Mouse (Mus musculus): Measurements from ENCODE around the gene Retn. TPM values are rescaled to one million over a fixed set of nuclear protein-coding genes. Genes with fewer than 3 reads are reported as not detected.

Retn gene
- total RNA-seq, 2 experiments from 2014 or later, result 0.97 to 24.5 TPM

DNA sequence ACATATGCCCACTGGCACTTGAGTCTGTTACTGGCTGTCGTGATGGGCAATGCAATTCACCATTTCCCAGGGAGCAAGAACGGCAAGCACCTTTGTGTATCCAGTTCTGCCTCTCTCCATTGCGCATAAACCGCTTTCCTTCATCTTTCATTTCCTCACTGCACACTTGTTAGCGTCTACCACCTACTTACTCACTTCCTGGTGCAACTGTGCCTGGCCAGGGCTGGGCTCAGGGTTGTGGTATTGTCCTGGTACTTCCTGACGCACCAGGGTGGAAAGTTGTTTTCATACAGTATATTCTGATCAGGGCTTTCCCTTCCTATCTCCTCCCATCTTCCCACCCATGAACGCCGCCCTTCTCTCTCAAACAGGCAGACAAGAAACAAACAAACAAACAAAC, 5.3 kb downstream of the Retn start:
- no peak for DNase-seq

DNA sequence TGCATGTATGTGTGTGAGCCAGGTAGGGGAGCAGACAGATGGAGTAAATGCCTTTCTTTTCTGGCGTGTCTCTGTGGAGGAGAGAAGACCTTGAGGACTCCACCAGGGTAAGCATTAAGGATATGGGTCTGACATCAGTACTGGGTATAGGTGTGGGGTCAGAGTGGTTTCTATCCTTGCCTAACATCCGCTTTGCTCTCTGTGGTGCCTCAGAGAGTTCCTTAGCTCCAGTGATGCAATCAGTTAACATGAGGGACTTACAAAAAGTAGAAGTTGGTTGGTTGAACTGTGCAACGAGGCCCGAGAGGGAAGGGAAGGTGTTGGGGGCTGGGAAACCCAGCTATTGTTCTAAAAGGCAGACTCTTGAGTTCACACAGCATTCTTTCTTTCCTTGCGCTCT, 8.8 kb downstream of the Retn start:
- DNase-seq, result no peak

DNA sequence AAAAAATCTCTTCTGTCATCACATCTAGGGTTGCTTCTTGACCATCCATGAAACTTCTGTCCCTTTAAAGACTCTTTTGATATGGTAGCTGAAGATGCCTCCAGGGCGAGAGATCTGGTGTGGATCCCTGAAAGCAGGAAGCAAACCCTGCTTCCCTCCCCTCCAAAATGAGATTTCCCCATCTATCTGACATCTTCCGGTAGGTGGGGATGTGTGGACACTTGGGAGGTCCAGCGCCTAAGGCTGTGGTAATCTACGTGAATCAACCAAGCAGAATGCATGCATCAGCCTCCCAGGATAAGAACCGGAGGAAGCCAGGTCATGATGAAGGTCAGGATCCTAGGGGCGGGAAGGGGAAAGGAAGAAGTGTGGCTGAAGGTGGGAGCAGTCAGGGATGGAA, 9.9 kb downstream of the Retn start, which contains the start of gene Mcemp1:
TSS of gene Mcemp1 (plus strand) at position 248 of the 400 bp plus-strand sequence.
- no peak for DNase-seq

DNA sequence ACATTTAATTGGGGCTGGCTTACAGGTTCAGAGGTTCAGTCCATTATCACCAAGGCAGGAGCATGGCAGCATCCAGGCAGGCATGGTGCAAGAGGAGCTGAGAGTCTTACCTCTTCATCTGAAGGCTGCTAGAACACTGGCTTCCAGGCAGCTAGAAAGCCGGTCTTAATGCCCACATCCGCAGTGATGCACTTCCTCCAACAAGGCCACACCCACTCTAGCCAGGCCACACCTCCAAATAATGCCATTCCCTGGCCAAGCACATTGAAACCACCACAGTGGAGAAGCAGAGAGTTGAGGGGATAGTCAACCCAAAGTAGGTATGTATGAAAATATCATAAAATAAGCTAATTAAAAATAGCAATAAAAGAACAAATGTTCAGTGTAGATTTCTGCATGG, 14.8 kb downstream of the Retn start:
- no peak for DNase-seq

DNA sequence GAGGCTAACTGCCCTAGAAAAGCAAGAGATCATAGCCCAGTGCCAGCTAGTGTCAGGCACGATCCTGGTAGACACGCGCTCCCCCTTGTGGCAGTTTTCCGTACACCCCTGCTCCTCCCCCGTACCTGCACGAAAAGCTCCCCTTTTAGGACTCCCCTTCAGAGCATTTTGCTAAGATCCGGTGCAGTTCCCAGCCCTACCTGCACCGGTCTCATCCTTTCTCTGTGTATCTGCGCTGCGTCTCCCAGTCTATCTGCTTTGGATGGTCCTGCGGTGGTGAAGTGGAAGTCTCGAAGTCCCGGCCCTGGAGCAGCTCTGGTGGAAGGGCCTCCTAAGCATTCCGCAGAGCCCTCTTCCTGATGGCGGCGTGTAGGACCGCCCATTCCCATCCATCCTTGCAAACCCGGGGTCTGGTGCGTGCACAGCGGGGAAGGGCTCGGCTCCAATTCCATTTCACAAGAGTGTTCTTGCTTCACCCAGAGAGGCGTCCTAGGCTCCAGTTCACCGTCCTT, 16.5 kb downstream of the Retn start, which contains the start of gene Fcor:
TSS of gene Fcor (minus strand) at position 383 of the 512 bp plus-strand sequence.
- peak; percentile 47 for DNase-seq

DNA sequence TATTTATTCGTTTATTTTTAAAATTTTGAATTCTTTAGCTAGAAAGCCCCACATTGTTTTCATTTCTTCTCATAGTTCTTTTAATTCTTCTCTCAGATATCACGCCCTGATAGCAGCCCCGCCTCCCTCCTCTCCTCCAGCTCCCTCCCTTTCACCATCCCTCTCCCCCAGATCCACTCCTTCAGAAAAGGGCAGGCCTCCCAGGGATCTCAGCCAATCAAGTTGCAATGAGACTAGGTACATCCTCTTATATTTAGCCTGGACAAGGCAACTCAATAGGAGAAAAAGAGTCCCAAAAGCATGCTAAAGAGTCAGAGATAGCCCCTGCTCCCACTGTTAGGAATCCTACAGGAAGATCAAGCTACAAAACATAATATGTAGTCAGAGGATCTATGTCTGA, 19.1 kb downstream of the Retn start:
- no peak for DNase-seq

DNA sequence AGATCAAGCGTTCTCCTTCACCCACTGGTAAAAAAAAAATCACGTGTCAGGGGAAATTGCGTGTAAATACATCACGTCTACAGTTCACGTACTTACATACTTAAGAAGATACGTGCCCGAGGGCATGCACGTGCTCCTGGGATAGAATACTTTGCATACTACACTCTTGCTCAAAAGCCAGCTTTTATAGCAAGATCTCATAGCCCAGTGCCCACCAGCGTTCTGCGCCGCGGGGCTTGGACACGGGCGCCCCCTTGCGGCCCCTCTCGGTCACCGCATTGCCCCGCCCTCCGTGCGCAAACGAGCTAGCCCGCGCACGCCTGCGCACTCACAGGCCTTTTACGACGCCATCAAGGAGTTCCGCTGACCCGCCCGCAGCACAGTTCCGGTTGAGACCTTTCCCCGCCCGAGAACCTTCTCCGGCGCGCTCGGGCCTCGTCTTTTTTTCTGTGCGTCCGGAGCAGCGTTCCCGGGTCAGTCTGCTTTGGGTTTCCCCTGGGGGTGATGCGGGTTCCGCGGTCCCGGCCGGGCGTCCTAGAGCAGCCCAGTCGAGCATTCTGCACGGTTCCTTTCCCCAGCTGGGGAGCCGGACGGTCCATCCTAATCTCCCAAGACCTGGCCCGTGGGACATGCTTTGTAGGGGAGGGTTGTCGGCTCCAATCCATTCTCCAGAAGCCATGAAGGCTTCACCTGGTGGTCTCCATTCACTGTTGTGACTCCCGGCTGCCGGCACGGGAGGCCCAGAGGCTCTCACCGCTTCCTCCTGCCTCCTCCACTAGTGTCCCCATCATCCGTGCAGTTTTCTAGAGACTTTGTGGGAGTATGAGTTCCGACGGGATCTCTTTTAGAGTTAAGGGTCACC, 20.8 kb downstream of the Retn start, which contains the start of gene Trappc5:
TSS of gene Trappc5 (plus strand) at position 169 of the 862 bp plus-strand sequence.
- peak; percentile 90 for DNase-seq

DNA sequence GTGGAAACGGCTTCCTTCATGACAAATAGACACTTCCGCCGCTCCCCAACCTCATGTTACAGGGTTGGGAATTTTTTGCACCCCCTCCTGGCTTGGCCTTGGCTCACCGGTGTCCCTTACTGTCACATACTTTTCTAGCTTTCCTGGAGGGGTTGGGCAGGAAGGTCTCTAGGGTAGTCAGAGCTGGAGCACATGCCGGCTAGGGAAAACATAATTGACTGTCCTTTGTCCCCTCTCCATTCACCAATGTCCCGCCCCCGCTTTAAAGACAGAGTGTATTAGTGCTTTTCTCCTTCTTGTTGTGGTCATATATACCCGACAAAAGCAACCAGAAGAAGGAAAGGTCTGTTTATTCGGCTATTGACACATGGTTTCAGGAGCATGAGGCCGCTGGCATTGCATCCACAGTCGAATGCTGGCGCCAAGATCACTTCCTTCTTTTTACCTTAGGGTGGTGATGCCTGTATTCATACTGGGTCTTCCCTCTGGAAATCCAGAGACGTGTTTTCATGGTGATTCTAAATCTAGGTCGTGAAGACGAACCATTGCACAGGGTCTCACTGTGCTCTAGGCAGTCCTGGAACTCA, 21.5 kb downstream of the Retn start:
- DNase-seq, result no peak

DNA sequence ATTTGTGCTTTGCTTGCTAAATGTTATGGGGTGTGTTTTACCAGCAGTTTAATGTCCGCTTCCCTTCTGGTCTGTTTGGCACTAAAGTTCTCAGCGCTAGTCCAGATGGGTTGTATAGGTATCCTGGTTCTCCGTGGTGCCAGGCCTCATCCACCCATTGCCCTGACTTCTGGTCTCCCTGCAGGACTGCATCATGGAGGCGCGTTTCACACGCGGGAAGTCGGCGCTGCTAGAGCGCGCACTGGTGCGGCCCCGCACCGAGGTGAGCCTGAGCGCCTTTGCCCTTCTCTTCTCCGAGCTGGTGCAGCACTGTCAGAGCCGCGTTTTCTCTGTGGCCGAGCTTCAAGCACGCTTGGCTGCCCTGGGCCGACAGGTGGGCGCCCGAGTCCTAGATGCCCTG, 23.3 kb downstream of the Retn start:
- DNase-seq, result no peak

DNA sequence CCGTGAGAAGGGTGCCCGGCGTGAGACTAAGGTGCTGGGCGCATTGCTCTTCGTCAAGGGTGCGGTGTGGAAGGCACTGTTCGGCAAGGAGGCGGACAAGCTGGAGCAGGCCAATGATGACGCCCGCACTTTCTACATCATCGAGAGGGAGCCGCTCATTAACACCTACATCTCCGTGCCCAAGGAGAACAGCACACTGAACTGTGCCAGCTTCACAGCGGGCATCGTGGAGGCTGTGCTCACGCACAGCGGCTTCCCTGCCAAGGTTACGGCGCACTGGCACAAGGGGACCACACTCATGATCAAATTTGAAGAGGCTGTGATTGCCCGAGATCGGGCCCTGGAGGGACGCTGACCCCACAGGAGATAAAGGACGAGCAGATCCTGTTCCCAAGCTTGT, 23.7 kb downstream of the Retn start:
- no peak for DNase-seq

DNA sequence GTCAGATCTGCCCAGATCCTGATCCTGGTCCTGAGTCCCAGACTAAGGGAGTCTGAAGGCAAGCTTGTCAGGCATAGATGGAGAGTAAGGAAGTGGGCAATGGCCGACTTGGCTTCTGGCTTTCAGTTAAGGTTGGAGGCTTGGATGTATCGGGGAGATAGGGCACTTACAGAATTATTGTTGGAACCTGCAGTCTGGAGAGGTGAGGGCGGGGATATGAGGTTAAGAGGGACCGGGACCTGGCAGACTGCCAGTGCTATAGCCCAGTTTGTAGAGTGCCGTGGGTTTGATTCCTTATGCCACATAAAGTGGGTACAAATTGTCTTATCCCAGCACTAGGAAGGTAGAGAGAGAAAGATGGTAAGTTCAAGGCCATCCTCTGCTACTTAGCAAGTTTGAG, 24.1 kb downstream of the Retn start:
- DNase-seq, result no peak

DNA sequence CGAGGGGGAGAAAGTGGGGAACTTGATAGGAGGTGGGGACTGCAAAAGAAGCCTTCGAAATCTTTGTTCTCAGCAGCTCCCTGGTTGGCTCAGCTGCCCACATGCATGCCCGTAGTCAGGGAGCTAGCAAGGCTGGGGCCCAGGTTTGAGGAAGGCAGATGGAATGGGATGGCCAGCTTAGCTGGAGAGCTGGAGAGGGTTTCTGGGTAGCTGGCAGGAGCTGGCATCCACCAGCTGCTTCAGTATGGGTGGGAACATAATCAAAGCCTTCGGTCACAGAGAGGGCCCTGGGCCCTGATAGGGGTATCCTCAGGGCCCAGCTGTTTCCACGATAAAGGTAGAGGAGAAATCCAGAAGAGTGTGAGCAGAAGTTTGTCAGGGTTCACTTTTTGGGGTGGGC, 26.9 kb downstream of the Retn start:
- no peak for DNase-seq

DNA sequence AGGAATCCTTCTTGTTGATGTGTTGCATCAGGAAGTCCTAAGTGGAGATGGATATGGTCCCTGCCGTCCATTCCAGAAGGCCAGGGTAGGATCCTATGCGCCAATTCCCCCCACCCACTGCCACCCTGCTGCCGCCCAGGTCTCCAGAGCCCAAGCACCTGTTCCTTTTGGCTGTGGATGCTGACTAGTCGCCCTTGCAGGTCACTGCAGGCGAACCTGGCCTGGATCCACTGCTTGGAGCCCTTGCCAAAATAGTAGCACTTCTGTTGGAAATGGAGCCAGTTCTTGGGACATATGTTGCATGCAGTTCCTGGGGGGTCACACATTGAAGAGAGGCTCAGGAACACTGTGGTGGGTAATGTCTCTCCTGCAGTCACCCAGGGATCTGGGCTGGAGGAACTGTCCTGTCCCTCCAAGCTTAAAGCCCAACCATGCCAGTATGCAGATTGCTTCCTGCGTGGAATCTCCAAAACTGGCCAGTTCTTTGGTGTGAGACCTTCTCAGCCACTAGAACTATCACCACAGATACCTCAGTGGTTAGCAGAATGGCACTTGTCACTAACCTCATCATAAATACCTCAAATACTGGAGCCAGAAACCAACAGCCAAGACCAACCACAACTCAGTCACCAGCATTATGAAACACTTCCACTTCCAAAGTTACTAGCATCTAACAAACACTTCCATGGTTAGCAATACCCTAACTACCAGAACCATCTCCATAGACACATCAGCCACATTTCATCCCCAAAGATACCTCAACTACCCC, 28.0 kb downstream of the Retn start:
- DNase-seq, result no peak

DNA sequence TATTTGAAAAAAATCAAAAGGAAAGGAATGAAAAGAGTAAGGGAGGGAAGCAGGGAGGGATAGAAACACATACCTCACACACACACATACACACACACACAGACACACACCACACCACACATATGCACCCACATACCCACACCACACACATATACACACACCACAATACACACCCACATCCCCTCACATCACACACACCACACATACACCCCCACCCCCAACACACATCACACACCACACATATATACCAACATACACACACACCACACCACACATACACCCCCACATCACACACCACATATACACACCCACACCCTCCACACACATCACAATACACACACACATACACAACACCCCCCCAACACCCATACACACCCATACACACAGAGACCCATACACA, 29.0 kb downstream of the Retn start:
- no peak for DNase-seq

DNA sequence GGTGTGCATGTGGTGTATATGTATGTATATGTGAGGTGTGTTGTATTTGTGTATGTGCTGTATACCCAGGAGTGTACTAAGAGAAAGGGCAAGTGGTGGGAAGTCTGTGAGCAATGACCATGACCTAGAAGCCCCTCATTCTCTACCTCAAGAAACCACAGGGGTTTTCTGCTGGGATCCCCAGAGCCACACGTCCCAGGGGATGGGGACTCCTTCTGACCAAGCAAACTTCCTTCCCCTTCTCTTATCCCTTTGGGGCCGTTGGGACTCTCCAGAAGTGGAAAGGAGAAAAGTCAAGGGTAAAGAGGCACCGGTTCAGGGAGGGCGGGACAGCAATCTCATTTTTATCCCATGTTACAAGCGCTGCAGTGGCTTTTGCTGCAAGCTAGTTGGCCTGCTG, 29.9 kb downstream of the Retn start:
- DNase-seq, result no peak

DNA sequence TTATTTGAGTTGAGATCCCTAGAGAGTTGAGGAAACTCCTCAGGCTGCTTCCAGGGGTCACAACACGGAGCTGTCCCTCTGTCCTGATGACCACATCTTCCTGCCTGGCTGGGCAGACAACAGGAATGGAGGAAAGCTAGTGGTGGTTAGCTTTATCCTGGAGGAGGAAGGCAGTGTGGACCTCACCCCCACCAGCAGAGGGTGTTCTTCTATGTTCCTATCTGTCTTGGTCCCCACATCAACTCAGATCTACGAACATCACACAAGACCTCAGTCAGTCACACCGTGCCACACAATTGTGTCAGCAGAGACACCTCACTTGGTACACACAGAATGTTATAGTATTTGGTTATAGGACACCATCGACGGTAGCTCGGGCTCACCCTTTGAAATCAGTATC, 32.0 kb downstream of the Retn start:
- no peak for DNase-seq

DNA sequence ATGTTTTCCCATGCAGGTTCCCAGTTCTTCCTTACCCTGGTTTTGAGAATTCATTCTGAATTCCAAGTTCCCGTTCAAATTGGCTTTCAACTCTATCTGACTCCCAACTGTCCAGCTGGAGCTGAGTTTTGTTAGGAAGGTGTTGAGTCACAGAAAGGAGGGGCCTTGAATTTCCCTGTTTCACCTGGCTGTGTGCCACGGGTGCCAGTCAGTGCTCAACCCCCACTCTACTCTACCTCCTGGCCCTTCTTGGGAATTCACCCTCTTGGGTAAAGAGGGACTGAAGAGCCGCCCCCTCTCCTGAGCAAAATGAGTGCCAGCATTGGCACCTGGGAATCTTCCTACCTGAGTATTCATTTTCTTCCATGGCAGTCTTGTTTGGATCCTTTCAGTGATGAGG, 35.2 kb downstream of the Retn start:
- no peak for DNase-seq

DNA sequence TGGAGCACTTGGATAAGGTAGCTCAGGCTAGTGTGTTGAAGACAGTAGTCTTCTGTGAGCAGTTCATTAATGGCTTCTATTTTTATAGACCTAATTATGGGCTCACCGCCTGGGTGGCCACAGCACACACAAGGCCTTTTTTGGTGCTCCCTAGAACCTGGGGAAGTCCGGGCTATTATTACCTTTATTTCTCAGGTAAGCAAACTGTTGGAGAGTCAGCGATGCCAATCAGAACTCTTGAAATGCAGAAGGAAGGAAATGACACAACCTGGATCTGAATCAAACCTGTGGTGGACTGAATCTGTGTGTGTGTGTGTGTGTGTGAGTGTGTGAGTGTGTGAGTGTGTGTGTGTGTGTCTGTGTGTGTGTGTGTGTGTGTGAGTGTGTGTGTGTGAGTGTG, 38.6 kb downstream of the Retn start, which contains the start of gene Fcer2a:
TSS of gene Fcer2a (minus strand) at position 55 of the 400 bp plus-strand sequence.
- DNase-seq, result no peak

DNA sequence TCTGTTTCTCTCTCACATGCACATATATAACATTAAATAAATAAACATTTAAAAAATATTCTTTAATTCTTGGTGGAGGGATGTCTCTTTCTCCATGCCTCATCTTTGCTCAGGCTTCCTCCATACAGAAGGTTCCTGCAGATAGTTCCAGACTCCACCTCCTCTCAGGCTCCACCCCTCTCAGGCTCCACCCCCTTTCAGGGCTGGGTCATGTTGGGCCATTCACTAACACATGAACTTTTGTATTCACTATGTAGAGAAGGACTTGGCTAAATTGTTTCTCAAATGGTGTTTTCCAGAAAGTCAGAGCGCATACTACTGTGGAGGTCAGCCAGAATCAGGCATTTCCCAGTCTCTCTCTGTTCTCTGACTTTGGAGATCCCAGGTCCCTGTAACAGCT, 45.9 kb downstream of the Retn start:
- no peak for DNase-seq

DNA sequence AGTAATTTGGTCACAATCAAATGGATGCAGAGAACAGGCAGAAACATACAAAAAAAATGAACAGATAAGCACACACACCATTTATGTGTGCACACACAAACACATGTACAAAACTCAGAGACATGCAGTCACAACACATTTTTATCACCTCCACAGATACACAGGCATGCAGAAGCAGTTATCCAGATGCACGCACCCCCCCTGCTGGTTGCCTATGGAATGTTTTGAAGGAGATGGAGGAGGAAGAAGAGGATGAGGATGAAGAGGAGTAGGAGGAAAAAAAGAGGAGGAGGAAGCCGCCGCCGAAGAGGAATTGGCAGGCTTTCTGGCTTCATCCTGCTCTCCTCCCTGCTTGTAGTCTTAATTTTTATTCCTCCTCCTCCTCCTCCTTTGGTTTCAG, 50.1 kb downstream of the Retn start:
- no peak for DNase-seq

DNA sequence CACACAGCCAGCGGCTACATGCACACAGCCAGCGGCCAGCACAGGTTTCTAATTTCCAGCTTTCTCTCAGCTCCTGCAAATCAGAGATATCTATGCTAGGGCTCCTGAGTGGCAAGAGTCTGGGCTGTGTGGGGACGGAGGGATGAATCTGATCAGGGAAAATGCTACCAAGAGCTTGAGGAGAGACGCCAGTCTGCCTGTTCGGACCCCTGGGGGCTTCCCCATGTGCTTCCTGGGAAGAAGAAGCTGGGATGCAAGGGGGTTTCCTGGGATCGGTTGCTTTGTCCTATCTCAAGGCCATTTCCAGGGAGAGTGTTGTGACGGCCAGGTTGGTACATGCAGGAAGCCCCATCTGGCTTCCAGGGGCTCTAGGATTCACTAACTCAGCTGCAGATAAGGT, 52.0 kb downstream of the Retn start:
- no peak for DNase-seq

Measured in gastrocnemius, postnatal 25 days (tissue).